Mouse (Mus musculus) E14TG2a.4 (cell line): Measurements from ENCODE around the gene Hoxc5.

ENCODE experiments used
- CTCF ChIP-seq: conservative IDR thresholded peaks from 2 replicates; pipeline ENCODE4 v1.5.1; 2014; ENCODE audit warnings: low read length
- NANOG ChIP-seq: IDR thresholded peaks from 2 replicates; pipeline ENCODE4 v1.6.1; 2014; ENCODE audit warnings: borderline replicate concordance, low read length, mixed read lengths
- POU5F1 ChIP-seq: IDR thresholded peaks from 2 replicates; pipeline ENCODE4 v1.6.1; 2014; ENCODE audit warnings: low read length, borderline replicate concordance

DNA sequence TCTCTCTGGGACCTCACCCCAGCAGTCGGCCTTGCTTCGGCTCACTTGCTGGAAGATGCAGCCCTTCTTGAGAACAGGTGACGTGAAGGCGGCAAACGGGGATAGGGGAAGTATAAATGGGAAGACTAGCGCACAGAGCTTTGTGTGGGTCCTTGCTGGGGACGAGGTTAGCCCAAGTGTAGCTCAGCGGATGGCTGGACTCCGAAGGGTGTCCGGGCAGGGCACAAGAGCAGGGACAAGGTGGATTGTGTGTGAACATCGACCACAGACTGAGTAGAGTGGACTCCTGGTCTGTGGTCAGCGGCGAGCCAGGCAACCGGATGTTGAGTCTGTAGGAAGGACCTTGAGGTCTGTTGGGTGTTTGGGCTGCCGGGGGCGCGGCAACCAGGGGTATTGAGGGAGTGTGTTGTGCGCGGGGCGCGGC is 8.5 kb downstream of the Hoxc5 start:
- TF ChIP-seq CTCF (no peak), POU5F1 (no peak), NANOG (no peak)
